Mouse (Mus musculus) left cerebral cortex, adult 9 months (tissue): ENCODE measurements at regions not wholly inside any gene's neighbourhood (a gene's known extent, or its start where the extent isn't known, plus 50 kb on each side); places are given as distances from the start of the nearest gene placed in this dataset.

Experiments used
- DNase-seq, 2 experiments: peaks; one replicate each; pipeline ENCODE4 v3.0.0; 2022; ENCODE audit warnings: low spot score in 2 of 2

DNA sequence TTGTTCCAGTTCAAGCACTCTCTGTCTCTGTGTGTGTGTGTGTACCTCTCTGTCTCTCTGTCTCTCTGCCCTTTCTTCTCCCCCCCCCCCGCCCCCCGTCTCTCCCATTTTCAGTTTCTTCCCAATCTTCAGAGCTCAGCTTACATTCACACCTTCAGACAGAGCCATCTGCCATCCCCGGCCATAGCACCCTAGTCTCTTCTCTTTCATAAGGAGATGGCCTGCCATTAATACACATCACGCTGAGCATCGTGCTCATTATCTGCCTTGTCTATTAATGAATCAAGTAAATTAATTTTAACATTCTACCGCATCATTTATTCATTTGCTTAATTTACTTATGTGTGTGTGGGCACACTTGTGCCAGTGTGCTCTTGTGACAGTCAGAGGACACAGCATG is 573.2 kb downstream of the Bnc2 start:
- DNase-seq = no peak

- DNase-seq = no peak
Observed at GRCm38 (mm10) chr4:84102736-84103135, 572.3 kb downstream of the Bnc2 start.

- DNase-seq = no peak
Observed at GRCm38 (mm10) chr4:84108592-84108991, 566.5 kb downstream of the Bnc2 start.

- DNase-seq = no peak
Observed at GRCm38 (mm10) chr4:84109771-84110503, 565.1 kb downstream of the Bnc2 start.

GRCm38 (mm10) chr4:84114162-84115040 is 560.7 kb downstream of the Bnc2 start:
- no peak for DNase-seq

DNA sequence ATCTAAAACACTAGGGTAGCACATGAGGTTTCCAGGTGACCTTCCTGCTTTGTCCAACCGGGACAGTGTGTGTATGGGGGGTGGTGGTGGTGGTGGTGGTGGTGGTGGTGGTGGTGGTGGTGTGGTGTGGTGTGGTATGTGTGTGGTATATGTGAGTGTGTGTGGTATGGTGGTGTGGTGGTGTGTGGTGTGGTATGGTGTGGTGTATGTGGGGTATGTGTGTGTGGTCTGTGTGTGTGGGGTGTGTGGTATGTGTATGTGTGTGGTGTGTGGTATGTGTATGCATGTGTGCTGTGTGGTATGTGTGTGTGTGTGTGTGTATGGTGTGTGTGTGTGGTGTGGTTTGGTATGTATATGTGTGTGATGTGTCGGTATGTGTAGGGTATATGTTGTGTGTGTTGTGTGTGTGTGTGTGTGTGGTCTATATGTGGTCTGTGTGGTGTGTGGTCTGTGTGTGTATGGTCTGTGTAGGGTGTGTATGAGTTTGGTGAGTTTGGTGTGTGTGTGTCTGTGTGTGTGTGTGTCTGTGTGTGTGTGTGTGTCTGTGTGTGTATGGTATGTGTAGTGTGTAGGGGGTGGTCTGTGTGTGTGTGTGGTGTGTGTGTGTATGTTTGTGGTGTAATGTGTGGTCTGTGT is 556.7 kb downstream of the Bnc2 start:
- no peak for DNase-seq

DNA sequence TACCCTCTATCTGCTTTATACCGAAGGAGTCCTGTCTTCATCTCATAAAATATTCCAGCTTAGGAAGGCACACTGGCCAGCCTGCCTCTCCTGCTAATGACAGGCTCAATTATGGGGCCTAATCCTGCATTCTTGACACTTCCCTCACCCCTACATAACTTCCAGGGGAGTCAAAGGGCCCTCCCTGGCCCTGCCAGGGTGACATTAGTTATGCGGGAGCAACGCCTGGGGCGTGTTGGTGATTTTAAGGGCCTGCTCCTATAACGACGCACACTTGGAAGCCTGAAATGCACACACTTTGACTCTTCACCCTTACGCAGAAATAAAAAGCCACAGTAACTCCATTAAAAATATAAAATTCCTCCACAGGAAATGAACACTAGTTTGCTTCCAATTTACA is 555.5 kb downstream of the Bnc2 start:
- no peak for DNase-seq

- no peak for DNase-seq
Observed at GRCm38 (mm10) chr4:84120330-84120729, 554.7 kb downstream of the Bnc2 start.

DNA sequence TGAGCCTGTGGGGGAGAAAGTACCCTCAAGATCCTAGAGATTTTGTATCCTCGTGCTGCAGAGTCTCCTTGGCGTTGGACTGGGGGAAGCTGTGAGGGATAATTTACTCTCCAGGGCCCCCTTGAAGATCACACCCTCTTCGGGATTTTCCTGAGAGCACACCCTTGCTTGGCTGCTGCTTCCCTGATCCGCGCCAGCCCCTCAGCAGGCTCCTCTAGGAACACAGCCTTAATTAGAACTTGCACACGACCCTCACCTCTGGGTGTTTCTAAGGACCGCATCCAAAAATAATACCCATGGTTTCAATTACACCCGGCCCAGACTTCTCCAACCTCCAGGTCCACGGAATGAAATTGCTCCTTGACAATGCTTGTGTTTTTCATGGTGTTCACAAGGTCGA is 553.6 kb downstream of the Bnc2 start:
- DNase-seq = no peak

DNA sequence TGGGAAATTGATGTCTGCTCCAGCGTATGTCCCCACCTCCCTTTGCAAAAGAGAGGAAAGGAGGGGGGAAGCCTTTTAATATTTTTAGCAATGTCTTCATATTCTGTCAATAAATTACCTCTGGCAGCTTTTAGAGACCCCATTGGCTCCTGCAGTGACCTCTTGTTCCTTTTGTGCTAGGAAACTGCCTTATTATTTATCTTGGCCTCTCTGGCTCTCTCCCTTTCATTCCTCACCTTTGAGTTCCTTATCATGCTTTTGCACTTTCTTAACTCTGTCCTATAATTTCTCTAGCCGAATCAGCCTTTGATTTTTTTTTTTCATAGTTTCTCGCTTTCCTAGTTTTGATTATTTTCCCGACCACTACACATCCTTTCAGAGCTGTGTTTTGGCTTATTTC is 548.7 kb downstream of the Bnc2 start:
- no peak for DNase-seq

DNA sequence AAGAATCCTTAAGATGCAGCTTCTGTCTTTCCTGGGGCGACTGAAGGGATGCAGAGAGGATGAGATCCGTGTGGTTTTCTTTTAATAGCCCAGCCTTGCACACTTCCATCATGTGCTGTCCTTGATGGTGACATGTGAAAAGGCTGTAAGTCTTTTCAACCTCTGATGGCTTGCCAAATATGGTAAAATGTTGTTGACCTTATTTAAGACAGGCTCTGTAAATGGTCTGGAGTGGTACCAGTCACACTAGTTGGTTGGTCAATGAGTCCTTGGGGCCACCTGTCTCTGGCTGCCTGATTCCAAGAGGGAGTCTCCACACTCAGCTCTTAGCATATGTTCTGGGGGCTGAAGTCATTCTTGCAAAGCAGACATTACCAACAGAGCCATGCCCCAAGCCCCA is 547.7 kb downstream of the Bnc2 start:
- no peak for DNase-seq

GRCm38 (mm10) chr4:84130840-84131547 is 544.1 kb downstream of the Bnc2 start:
- no peak for DNase-seq

- no peak for DNase-seq
Observed at GRCm38 (mm10) chr4:84135740-84136139, 539.3 kb downstream of the Bnc2 start.

GRCm38 (mm10) chr4:84137171-84137919 is 537.7 kb downstream of the Bnc2 start:
- peak in 1 of 2 experiments; percentile 5 for DNase-seq

GRCm38 (mm10) chr4:84149149-84150050 is 525.7 kb downstream of the Bnc2 start:
- DNase-seq = no peak

GRCm38 (mm10) chr4:84150698-84151097 is 524.4 kb downstream of the Bnc2 start:
- peak in 1 of 2 experiments; percentile 4 for DNase-seq

- DNase-seq = no peak
Observed at GRCm38 (mm10) chr4:84151247-84151646, 523.8 kb downstream of the Bnc2 start.

DNA sequence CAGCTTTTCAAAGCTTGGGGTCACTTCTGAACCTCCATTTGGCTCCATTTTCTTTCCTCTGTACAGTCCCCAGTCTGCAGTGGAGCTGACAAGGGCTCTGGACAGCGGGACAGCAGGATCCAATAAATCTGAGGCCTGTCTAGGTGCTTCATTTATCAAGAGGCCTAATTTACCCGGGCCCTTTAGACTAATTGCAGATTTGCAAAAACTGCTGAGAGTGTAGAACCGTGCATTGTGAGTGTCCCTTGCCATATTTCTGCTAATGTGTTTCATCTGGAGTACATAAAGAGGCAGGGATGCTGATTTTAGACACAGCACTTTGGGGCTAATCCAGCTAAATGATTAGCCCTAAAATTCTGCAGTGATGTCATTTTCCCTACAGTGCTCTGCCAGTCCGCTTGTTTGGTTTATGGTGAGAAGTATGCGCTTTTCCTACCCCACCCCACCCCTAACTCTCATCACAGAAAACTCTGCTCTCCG is 523.1 kb downstream of the Bnc2 start:
- no peak for DNase-seq

DNA sequence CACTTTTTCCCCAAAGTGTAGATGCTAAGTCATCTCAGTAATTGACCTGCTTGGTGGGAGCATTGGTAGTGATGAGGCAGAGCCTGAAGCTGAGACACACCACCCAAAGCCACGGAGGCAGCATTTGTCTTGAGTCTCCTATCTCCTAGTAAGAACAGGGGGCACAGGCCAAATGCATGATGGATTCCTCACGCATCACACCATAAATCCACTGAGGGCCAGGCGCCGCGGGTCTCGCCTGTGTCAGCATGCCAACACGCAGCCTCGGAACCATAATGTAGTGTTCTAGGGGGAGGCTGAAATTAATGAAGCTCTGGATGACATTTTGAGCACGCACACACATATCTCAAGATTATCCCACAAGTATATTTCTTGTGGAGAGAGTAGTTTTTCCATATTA is 521.5 kb downstream of the Bnc2 start:
- DNase-seq = no peak
